Mouse (Mus musculus): Measurements from ENCODE around the gene Tlcd1. TPM values are rescaled to one million over a fixed set of nuclear protein-coding genes. Genes with fewer than 3 reads are reported as not detected.

Gene Tlcd1
- polyA plus RNA-seq, 1 experiment from 2014 or later: 10.5 TPM

DNA sequence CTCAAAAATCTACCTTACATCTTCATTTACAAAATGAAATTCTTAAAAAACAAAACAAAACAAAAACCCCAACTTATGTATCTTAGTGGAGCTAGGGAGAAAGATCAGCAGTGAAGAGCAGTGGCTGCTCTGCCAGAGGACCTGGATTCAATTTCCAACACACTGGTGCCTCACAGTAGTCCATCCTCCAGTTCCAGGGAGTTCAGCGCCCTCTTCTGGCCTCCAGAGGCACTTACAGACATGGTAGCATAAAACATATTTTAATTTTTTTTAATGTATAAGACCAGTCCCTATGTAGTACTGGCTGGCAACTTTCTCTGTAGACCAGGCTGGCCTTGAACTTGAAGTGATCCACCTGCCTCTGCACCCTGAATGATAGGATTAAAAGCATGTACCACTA lies 25.4 kb upstream of the Tlcd1 start:
- Histone ChIP-seq H3K4me1 (peaks cover 11% of the 10 kb centered on the region; the same call in 1 of the 2 replicates), H3K27ac (no peak overlapping the region), H3K4me2 (replicated peaks) (no peak overlapping the region), H3K36me3 (peaks cover 77% of the 10 kb centered on the region), H3K27me3 (replicated peaks) (no peaks in the 10 kb centered on the region), H3K9ac (no peak overlapping the region), H3K9me3 (no peaks in the 10 kb centered on the region), H3K4me3 (no peak overlapping the region)
- ATAC-seq (ENCODE audit: low FRiP score, low read depth): no peak
- WGBS: 13% methylated on average over 1 of the region's 1 CpGs

DNA sequence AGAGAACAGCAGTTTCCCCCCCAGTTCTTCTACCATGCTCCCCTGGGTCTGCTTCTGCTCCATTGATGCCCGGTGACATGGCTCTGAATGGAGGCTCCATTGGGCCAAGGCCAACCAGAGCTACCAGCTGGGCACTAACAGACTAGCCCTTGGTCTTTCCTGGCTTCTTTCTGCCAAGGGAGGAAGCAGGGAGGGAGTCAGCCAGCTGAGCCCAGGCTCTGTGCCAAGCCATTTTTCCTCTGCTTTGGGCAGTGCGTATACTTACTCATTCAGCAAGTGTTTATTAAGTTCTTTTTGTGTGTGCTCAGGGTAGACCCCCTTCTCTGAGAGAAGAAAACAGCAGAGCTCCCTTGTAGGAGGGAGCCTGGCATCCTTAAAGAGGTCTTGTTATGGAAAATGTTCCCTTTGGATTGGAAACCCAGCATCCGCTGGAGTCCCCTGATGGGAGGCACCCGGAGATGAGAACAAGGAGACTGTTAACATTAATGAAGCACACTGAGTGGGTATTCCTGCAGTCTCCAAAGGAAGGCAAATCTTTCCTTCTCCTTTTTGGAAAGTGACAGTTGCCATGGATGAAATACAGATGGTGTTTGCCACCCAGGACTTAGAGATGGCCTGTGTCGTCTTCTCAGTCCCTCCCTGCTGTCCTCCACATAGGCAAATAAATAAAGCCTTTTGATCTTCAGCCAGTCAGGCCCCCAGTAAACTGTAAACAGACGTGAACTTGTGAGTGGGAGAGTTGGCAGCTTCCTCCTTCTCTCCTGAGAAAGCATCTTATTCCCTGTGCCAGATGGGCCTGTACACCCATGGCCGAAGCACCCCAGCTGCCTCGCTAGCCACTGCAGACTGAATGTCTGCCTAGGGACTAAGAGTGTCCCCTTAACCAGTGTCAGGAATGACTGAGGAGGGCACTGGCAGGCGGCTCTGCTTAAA lies 23.9 kb upstream of the Tlcd1 start:
- no peak overlapping the region for H3K9ac ChIP-seq
- H3K4me3 ChIP-seq: no peak overlapping the region
- peaks cover 11% of the 10 kb centered on the region; the same call in 1 of the 2 replicates for H3K4me1 ChIP-seq
- H3K9me3 ChIP-seq: no peaks in the 10 kb centered on the region
- peaks cover 74% of the 10 kb centered on the region for H3K36me3 ChIP-seq
- ATAC-seq (ENCODE audit: low FRiP score, low read depth): peak; percentile 33; the same call in 1 of the 2 replicates
- no peak overlapping the region for H3K4me2 ChIP-seq (replicated peaks)
- WGBS: 59% methylated on average over 9 of the region's 9 CpGs
- peak overlapping the region; percentile 37; the same call in 1 of the 2 replicates for H3K27ac ChIP-seq
- H3K27me3 ChIP-seq (replicated peaks): no peaks in the 10 kb centered on the region

DNA sequence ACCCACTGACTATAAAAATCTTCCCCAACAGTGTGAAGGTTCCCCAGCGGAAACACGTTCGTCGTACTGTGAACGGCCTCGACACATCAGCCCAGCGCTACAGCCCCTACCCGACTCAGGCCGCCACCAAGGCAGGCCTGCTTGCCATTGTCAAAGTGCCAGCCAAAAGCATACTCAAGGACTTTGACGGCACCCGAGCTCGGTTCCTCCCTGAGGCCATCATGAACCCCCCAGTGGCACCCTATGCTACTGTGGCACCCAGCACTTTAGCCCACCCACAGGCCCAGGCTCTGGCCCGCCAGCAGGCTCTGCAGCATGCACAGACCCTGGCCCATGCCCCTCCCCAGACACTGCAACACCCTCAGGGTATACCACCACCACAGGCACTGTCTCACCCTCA lies 22.7 kb upstream of the Tlcd1 start:
- H3K4me3 ChIP-seq: no peak overlapping the region
- H3K4me2 ChIP-seq (replicated peaks): no peak overlapping the region
- no peaks in the 10 kb centered on the region for H3K9me3 ChIP-seq
- H3K4me1 ChIP-seq: peaks cover 11% of the 10 kb centered on the region; the same call in 1 of the 2 replicates
- H3K9ac ChIP-seq: no peak overlapping the region
- ATAC-seq (ENCODE audit: low FRiP score, low read depth): no peak
- H3K36me3 ChIP-seq: peaks cover 77% of the 10 kb centered on the region
- H3K27ac ChIP-seq: no peak overlapping the region
- no peaks in the 10 kb centered on the region for H3K27me3 ChIP-seq (replicated peaks)
- WGBS: 85% methylated on average over 13 of the region's 13 CpGs

DNA sequence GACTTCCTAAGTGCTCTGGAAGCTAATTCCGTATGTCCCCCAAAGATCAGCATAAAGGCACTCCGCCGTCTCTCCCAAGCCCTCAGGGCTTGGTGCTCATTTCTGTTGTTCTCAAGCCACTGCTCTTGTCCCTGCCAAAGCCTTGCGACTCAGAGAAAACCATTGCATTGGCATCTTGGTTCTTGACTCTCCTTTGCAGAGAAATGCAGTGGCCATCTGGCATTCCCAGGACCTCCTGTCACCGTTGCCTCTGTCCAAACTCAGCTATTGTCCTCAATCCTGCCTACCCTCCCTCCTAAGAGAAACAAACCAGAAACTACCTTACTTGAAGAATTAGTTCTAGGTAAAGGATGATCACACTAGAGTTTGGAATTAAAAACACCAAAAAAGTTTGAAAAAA lies 20.8 kb upstream of the Tlcd1 start:
- Histone ChIP-seq H3K36me3 (peaks cover 78% of the 10 kb centered on the region), H3K4me1 (peaks cover 13% of the 10 kb centered on the region; the same call in 1 of the 2 replicates), H3K9me3 (no peaks in the 10 kb centered on the region), H3K9ac (no peak overlapping the region), H3K27ac (no peak overlapping the region), H3K27me3 (replicated peaks) (no peaks in the 10 kb centered on the region), H3K4me2 (replicated peaks) (no peak overlapping the region), H3K4me3 (no peak overlapping the region)
- WGBS: 71% methylated on average over 5 of the region's 5 CpGs
- ATAC-seq (ENCODE audit: low FRiP score, low read depth): no peak

DNA sequence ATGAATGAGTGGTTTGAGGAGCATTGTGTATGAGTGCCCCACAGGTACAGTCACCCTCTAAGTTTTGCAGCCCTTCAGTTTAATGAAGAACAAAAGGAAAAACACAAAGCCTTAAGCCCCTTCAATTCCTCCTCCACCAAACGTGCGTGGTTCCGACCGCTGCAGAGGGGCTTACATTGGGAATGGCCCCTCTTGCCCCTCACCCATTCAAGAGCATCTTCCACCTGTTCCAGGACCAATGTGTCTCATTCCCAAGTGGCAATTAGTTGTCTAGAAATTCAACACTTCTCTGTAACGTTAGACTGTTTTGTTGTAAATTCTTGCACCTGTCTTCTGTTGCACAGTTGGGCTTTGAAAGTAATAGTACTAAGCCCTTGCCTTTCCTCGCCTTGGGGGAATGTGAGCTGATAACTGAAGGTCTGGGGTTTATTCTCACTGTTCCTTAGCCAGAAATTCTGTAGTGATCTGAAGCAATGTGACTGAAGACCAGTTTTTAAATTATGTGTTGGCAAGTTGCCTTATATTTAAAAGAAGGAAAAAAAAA lies 20.3 kb upstream of the Tlcd1 start:
- H3K36me3 ChIP-seq: peaks cover 78% of the 10 kb centered on the region
- H3K27me3 ChIP-seq (replicated peaks): no peaks in the 10 kb centered on the region
- H3K4me2 ChIP-seq (replicated peaks): no peak overlapping the region
- no peaks in the 10 kb centered on the region for H3K9me3 ChIP-seq
- peaks cover 13% of the 10 kb centered on the region; the same call in 1 of the 2 replicates for H3K4me1 ChIP-seq
- H3K27ac ChIP-seq: no peak overlapping the region
- no peak overlapping the region for H3K9ac ChIP-seq
- WGBS: 79% methylated on average over 6 of the region's 6 CpGs
- ATAC-seq (ENCODE audit: low FRiP score, low read depth): no peak
- no peak overlapping the region for H3K4me3 ChIP-seq

DNA sequence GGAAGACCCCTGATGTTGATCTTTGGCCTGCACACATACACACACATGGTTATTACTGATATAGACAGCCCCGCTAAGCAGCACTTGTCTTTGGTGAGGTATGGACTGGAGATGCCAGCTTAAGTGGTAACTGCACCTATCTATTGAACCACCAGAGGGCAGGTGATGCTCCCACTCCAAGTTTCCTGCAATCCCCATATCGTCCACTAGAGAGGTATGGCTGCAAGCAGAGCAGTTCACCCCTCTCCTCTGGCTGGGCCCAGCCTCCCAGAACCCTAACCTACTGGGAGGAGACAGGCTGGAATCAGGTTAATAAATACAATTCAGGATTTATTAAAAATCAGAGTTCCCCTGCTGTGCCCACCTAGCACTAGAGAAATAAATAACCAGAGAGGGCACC lies 17.4 kb upstream of the Tlcd1 start:
- Histone ChIP-seq H3K4me3 (no peak overlapping the region), H3K27me3 (replicated peaks) (no peaks in the 10 kb centered on the region), H3K4me2 (replicated peaks) (no peak overlapping the region), H3K9me3 (no peaks in the 10 kb centered on the region), H3K9ac (no peak overlapping the region), H3K27ac (no peak overlapping the region), H3K36me3 (peaks cover 72% of the 10 kb centered on the region), H3K4me1 (peaks cover 25% of the 10 kb centered on the region)
- peak; percentile 22; the same call in 1 of the 2 replicates for ATAC-seq (ENCODE audit: low FRiP score, low read depth)
- 30% methylated on average over 2 of the region's 2 CpGs for WGBS

DNA sequence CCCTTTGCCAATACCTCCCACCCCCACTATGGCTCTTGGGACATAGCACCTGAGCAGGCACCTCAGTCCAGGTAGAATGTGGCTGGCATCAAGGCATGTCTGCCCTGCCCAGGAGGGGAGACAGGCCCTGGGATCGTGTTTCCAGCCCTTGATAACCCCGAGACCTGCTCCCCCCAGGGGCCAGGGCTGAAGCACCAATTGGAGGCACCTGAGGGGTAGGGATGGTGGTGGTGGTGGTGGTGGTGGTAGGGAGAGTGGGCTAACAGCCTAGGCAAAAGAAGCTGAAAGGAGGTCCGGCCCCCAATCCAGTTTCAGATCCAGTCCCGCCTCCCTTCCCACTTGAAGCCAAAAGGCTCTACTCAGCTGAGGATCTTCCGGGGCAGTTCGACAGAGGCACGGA lies 17.0 kb upstream of the Tlcd1 start:
- Histone ChIP-seq H3K4me3 (no peak overlapping the region), H3K27me3 (replicated peaks) (no peaks in the 10 kb centered on the region), H3K4me1 (peaks cover 25% of the 10 kb centered on the region), H3K27ac (no peak overlapping the region), H3K36me3 (peaks cover 67% of the 10 kb centered on the region), H3K9ac (no peak overlapping the region), H3K9me3 (no peaks in the 10 kb centered on the region), H3K4me2 (replicated peaks) (no peak overlapping the region)
- 83% methylated on average over 7 of the region's 7 CpGs for WGBS
- no peak for ATAC-seq (ENCODE audit: low FRiP score, low read depth)

DNA sequence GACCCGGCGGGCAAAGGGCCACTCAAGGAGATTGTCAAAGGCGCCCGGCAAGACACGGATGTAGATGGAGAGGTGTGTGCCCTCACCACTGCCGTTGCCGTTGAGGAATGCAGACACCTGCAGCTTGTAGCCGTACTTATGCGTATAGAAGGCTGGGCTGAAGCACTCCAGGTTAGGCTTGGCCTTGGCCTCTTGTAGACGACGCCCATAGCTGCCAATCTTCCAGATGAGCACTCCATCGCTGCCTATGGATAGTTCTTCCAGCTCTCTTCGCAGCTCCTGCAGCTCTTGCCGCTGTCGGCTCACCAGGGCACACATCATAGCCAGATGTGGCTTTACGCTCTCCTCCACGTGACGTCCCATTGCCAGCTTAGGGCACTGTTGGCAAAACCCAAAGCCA lies 16.3 kb upstream of the Tlcd1 start:
- Histone ChIP-seq H3K36me3 (peaks cover 61% of the 10 kb centered on the region), H3K9ac (no peak overlapping the region), H3K4me1 (peaks cover 25% of the 10 kb centered on the region), H3K4me3 (0 out of 2 replicates have a peak overlapping the region, but pooled peaks have one; percentile 3), H3K27me3 (replicated peaks) (no peaks in the 10 kb centered on the region), H3K9me3 (no peaks in the 10 kb centered on the region), H3K27ac (no peak overlapping the region), H3K4me2 (replicated peaks) (no peak overlapping the region)
- no peak for ATAC-seq (ENCODE audit: low FRiP score, low read depth)
- WGBS: 91% methylated on average over 18 of the region's 18 CpGs

DNA sequence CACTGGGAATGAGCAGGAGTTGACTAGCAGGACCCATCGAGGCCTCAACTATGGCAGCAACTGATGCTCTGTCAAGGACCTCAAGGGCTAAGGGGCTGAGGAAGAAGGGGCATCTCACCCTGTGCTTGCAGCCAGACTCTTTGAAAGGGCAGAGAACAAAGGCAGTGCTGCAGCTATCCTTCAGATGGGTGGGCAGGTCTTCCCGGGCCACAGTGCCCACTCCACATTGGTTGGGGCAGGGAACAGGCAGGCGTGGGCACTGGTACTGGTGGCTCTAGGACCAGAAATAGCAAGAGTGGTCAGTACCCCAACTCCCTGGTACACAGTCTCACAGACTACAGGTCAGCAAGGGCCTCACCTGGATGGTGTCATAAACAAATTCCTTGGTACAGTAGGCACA lies 15.8 kb upstream of the Tlcd1 start:
- H3K9me3 ChIP-seq: no peaks in the 10 kb centered on the region
- H3K27ac ChIP-seq: no peak overlapping the region
- WGBS: 91% methylated on average over 3 of the region's 3 CpGs
- H3K4me3 ChIP-seq: no peak overlapping the region
- peaks cover 60% of the 10 kb centered on the region for H3K36me3 ChIP-seq
- H3K9ac ChIP-seq: no peak overlapping the region
- no peak for ATAC-seq (ENCODE audit: low FRiP score, low read depth)
- H3K4me2 ChIP-seq (replicated peaks): no peak overlapping the region
- H3K27me3 ChIP-seq (replicated peaks): no peaks in the 10 kb centered on the region
- peaks cover 27% of the 10 kb centered on the region for H3K4me1 ChIP-seq

DNA sequence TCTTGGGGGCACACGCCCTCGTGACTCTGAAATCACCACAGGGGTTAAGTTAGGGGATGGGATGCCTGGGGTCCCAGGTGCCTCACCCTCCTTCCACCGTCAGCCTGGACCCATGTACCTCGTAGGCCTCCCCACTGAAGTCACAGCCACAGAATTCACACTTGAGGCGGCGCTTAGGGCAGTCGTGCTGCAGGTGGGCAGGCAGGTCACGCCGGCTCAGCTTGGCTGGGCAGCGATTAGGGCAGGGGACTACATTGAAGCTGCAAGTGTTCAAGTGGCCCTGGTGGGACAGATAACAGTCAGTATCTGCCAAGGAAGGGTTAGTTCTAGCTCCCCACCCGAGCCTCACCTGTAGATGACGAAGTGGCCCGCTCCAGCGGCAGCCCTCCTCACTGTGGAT lies 15.3 kb upstream of the Tlcd1 start:
- no peak overlapping the region for H3K27ac ChIP-seq
- H3K4me1 ChIP-seq: peaks cover 32% of the 10 kb centered on the region
- no peak for ATAC-seq (ENCODE audit: low FRiP score, low read depth)
- H3K4me2 ChIP-seq (replicated peaks): no peak overlapping the region
- no peaks in the 10 kb centered on the region for H3K27me3 ChIP-seq (replicated peaks)
- H3K9me3 ChIP-seq: no peaks in the 10 kb centered on the region
- H3K4me3 ChIP-seq: no peak overlapping the region
- peaks cover 56% of the 10 kb centered on the region for H3K36me3 ChIP-seq
- H3K9ac ChIP-seq: no peak overlapping the region
- WGBS: 93% methylated on average over 14 of the region's 14 CpGs

DNA sequence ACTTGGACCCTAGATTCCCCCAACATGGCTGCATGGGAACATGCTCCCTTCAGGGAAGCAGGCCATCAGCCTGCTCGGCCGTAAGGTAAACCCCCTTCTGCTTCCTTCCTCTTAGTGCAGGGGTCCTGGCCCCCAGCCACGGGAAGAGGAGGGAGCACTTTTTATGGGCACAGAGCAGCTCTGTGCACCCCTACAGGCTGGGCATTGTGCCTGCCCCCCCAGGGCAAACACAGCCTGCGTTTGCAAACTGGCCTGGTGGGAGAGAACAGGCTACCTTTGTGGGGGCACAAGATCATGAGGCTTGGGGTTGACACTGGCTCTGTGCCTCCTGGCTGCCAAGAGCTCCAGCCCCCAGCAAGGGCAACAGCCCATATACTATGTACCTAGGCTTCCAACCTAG lies 14.5 kb upstream of the Tlcd1 start:
- peak overlapping the region; percentile 78 for H3K4me2 ChIP-seq (replicated peaks)
- no peak overlapping the region for H3K4me3 ChIP-seq
- peaks cover 36% of the 10 kb centered on the region for H3K4me1 ChIP-seq
- peaks cover 56% of the 10 kb centered on the region for H3K36me3 ChIP-seq
- H3K27ac ChIP-seq: no peak overlapping the region
- no peaks in the 10 kb centered on the region for H3K9me3 ChIP-seq
- H3K9ac ChIP-seq: no peak overlapping the region
- ATAC-seq (ENCODE audit: low FRiP score, low read depth): no peak
- H3K27me3 ChIP-seq (replicated peaks): no peaks in the 10 kb centered on the region
- 72% methylated on average over 4 of the region's 4 CpGs for WGBS

DNA sequence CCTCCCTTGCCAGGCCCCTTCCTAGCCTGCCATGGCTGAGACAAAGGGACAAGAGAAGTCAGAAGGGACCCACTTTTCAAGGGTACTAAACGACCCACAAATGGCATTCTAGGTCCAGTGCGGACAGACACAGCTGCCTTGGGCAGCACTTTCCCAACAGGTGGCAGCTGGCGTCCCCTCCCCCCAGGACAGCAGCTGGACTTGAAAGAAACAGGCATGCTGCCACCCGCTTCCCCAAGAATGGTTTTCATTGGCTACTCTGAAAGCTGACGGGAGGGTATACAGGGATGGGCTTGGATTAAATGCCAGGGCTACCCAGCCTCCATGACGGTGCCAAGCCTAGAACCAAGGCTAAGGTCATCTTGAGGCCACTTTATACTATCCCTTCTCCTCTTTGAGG lies 14.0 kb upstream of the Tlcd1 start:
- ATAC-seq (ENCODE audit: low FRiP score, low read depth): no peak
- peak overlapping the region; percentile 100 for H3K9ac ChIP-seq

More for the DNA sequence above, 14.0 kb upstream of the Tlcd1 start:
- Histone ChIP-seq H3K27ac (no peak overlapping the region), H3K4me1 (peaks cover 36% of the 10 kb centered on the region), H3K36me3 (peaks cover 54% of the 10 kb centered on the region), H3K4me3 (peak overlapping the region; percentile 99), H3K9me3 (no peaks in the 10 kb centered on the region), H3K27me3 (replicated peaks) (no peaks in the 10 kb centered on the region), H3K4me2 (replicated peaks) (peak overlapping the region; percentile 78)
- WGBS: 35% methylated on average over 6 of the region's 6 CpGs

Data from neural tube, embryonic 12.5 days (tissue).